Mouse (Mus musculus): ENCODE data around the gene Gpatch8. TPM values are rescaled to one million over a fixed set of nuclear protein-coding genes. Genes with fewer than 3 reads are reported as not detected.
"Not testable (repeated sequence)": the region's sequence is repeated elsewhere in the genome, so short reads cannot be mapped to it uniquely, and the experiment has no call there.

Gpatch8 gene
- polyA plus RNA-seq, 1 experiment from 2014 or later, result 36.1 TPM

GRCm38 (mm10) chr11:102541471-102541870 is 14.7 kb downstream of the Gpatch8 start:
- H3K4me3 ChIP-seq (ENCODE audit: low read depth, low read length), result no peak overlapping the region
- ATAC-seq (ENCODE audit: low read depth), result no peak
- no peaks in the 10 kb centered on the region for H3K9me3 ChIP-seq (ENCODE audit: control insufficient read depth, low read length)

GRCm38 (mm10) chr11:102540286-102540685 is 15.9 kb downstream of the Gpatch8 start:
- H3K4me3 ChIP-seq (ENCODE audit: low read depth, low read length); H3K27ac ChIP-seq (replicated peaks; ENCODE audit: low read depth, low read length); H3K9me3 ChIP-seq (ENCODE audit: control insufficient read depth, low read length); H3K4me1 ChIP-seq (ENCODE audit: control insufficient read depth, insufficient read depth, low read length); H3K9ac ChIP-seq (ENCODE audit: low read depth, low read length); DNase-seq (ENCODE audit: low spot score); H3K27me3 ChIP-seq (replicated peaks; ENCODE audit: control insufficient read depth, insufficient read depth, low read length); ATAC-seq (ENCODE audit: low read depth); H3K4me2 ChIP-seq (ENCODE audit: low read depth, low read length): not testable (repeated sequence)
- H3K36me3 ChIP-seq (ENCODE audit: control insufficient read depth, insufficient read depth, low read length), result peaks cover 30% of the 10 kb centered on the region

More at GRCm38 (mm10) chr11:102541471-102541870, 14.7 kb downstream of the Gpatch8 start:
- H3K9ac ChIP-seq (ENCODE audit: low read depth, low read length), result no peak overlapping the region
- no peak for DNase-seq (ENCODE audit: low spot score)
- whole genome bisulfite sequencing, result 92% methylated on average over 5 of the region's 5 CpGs
- no peaks in the 10 kb centered on the region for H3K27me3 ChIP-seq (replicated peaks; ENCODE audit: control insufficient read depth, insufficient read depth, low read length)
- H3K4me2 ChIP-seq (ENCODE audit: low read depth, low read length), result no peak overlapping the region
- no peaks in the 10 kb centered on the region for H3K4me1 ChIP-seq (ENCODE audit: control insufficient read depth, insufficient read depth, low read length)
- H3K36me3 ChIP-seq (ENCODE audit: control insufficient read depth, insufficient read depth, low read length), result peaks cover 23% of the 10 kb centered on the region
- H3K27ac ChIP-seq (replicated peaks; ENCODE audit: low read depth, low read length), result no peak overlapping the region

GRCm38 (mm10) chr11:102539690-102540089 is 16.5 kb downstream of the Gpatch8 start:
- Histone ChIP-seq H3K9ac (ENCODE audit: low read depth, low read length) (no peak overlapping the region), H3K4me1 (ENCODE audit: control insufficient read depth, insufficient read depth, low read length) (no peaks in the 10 kb centered on the region), H3K27ac (replicated peaks; ENCODE audit: low read depth, low read length) (no peak overlapping the region), H3K36me3 (ENCODE audit: control insufficient read depth, insufficient read depth, low read length) (peaks cover 30% of the 10 kb centered on the region), H3K4me3 (ENCODE audit: low read depth, low read length) (no peak overlapping the region), H3K4me2 (ENCODE audit: low read depth, low read length) (no peak overlapping the region), H3K9me3 (ENCODE audit: control insufficient read depth, low read length) (no peaks in the 10 kb centered on the region), H3K27me3 (replicated peaks; ENCODE audit: control insufficient read depth, insufficient read depth, low read length) (no peaks in the 10 kb centered on the region)
- ATAC-seq (ENCODE audit: low read depth), result no peak
- DNase-seq (ENCODE audit: low spot score), result no peak
- 74% methylated on average over 1 of the region's 1 CpGs for WGBS

- no peak for ATAC-seq (ENCODE audit: low read depth)
- 72% methylated on average over 3 of the region's 3 CpGs for WGBS
- H3K4me1 ChIP-seq (ENCODE audit: control insufficient read depth, insufficient read depth, low read length), result no peaks in the 10 kb centered on the region
These were observed 20.0 kb downstream of the Gpatch8 start for GRCm38 (mm10) chr11:102536210-102536609.

GRCm38 (mm10) chr11:102534078-102534477 is 22.1 kb downstream of the Gpatch8 start:
- ATAC-seq (ENCODE audit: low read depth) (no peak), DNase-seq (ENCODE audit: low spot score) (no peak)
- H3K4me3 ChIP-seq (ENCODE audit: low read depth, low read length), result no peak overlapping the region
- H3K27ac ChIP-seq (replicated peaks; ENCODE audit: low read depth, low read length), result no peak overlapping the region
- H3K27me3 ChIP-seq (replicated peaks; ENCODE audit: control insufficient read depth, insufficient read depth, low read length), result no peaks in the 10 kb centered on the region
- H3K4me2 ChIP-seq (ENCODE audit: low read depth, low read length), result no peak overlapping the region
- no peaks in the 10 kb centered on the region for H3K4me1 ChIP-seq (ENCODE audit: control insufficient read depth, insufficient read depth, low read length)
- H3K36me3 ChIP-seq (ENCODE audit: control insufficient read depth, insufficient read depth, low read length), result peaks cover 28% of the 10 kb centered on the region
- WGBS, result 88% methylated on average over 2 of the region's 2 CpGs
- H3K9ac ChIP-seq (ENCODE audit: low read depth, low read length), result no peak overlapping the region
- H3K9me3 ChIP-seq (ENCODE audit: control insufficient read depth, low read length), result no peaks in the 10 kb centered on the region

More at GRCm38 (mm10) chr11:102536210-102536609, 20.0 kb downstream of the Gpatch8 start:
- H3K4me2 ChIP-seq (ENCODE audit: low read depth, low read length), result no peak overlapping the region
- no peaks in the 10 kb centered on the region for H3K9me3 ChIP-seq (ENCODE audit: control insufficient read depth, low read length)
- H3K4me3 ChIP-seq (ENCODE audit: low read depth, low read length), result no peak overlapping the region
- H3K9ac ChIP-seq (ENCODE audit: low read depth, low read length), result no peak overlapping the region
- peaks cover 30% of the 10 kb centered on the region for H3K36me3 ChIP-seq (ENCODE audit: control insufficient read depth, insufficient read depth, low read length)
- H3K27ac ChIP-seq (replicated peaks; ENCODE audit: low read depth, low read length), result no peak overlapping the region
- no peaks in the 10 kb centered on the region for H3K27me3 ChIP-seq (replicated peaks; ENCODE audit: control insufficient read depth, insufficient read depth, low read length)
- DNase-seq (ENCODE audit: low spot score), result no peak

GRCm38 (mm10) chr11:102531425-102531824 is 24.8 kb downstream of the Gpatch8 start:
- no peaks in the 10 kb centered on the region for H3K9me3 ChIP-seq (ENCODE audit: control insufficient read depth, low read length)
- ATAC-seq (ENCODE audit: low read depth) (no peak), DNase-seq (ENCODE audit: low spot score) (no peak)
- WGBS, result 63% methylated on average over 5 of the region's 5 CpGs
- H3K36me3 ChIP-seq (ENCODE audit: control insufficient read depth, insufficient read depth, low read length), result peaks cover 7% of the 10 kb centered on the region
- H3K9ac ChIP-seq (ENCODE audit: low read depth, low read length), result no peak overlapping the region
- H3K27me3 ChIP-seq (replicated peaks; ENCODE audit: control insufficient read depth, insufficient read depth, low read length), result no peaks in the 10 kb centered on the region
- no peak overlapping the region for H3K27ac ChIP-seq (replicated peaks; ENCODE audit: low read depth, low read length)
- H3K4me2 ChIP-seq (ENCODE audit: low read depth, low read length), result no peak overlapping the region
- no peak overlapping the region for H3K4me3 ChIP-seq (ENCODE audit: low read depth, low read length)
- no peaks in the 10 kb centered on the region for H3K4me1 ChIP-seq (ENCODE audit: control insufficient read depth, insufficient read depth, low read length)

GRCm38 (mm10) chr11:102514793-102515424 is 41.3 kb downstream of the Gpatch8 start:
- ATAC-seq (ENCODE audit: low read depth), result no peak
- 95% methylated on average over 1 of the region's 1 CpGs for WGBS

GRCm38 (mm10) chr11:102510226-102510625 is 46.0 kb downstream of the Gpatch8 start:
- Histone ChIP-seq H3K9me3 (ENCODE audit: control insufficient read depth, low read length) (no peaks in the 10 kb centered on the region), H3K27ac (replicated peaks; ENCODE audit: low read depth, low read length) (no peak overlapping the region), H3K27me3 (replicated peaks; ENCODE audit: control insufficient read depth, insufficient read depth, low read length) (no peaks in the 10 kb centered on the region), H3K9ac (ENCODE audit: low read depth, low read length) (no peak overlapping the region), H3K4me2 (ENCODE audit: low read depth, low read length) (no peak overlapping the region), H3K4me1 (ENCODE audit: control insufficient read depth, insufficient read depth, low read length) (no peaks in the 10 kb centered on the region), H3K36me3 (ENCODE audit: control insufficient read depth, insufficient read depth, low read length) (peaks cover 39% of the 10 kb centered on the region), H3K4me3 (ENCODE audit: low read depth, low read length) (no peak overlapping the region)
- WGBS, result 76% methylated on average over 6 of the region's 6 CpGs
- no peak for DNase-seq (ENCODE audit: low spot score)
- no peak for ATAC-seq (ENCODE audit: low read depth)

More at GRCm38 (mm10) chr11:102514793-102515424, 41.3 kb downstream of the Gpatch8 start:
- Histone ChIP-seq H3K4me1 (ENCODE audit: control insufficient read depth, insufficient read depth, low read length) (no peaks in the 10 kb centered on the region), H3K27ac (replicated peaks; ENCODE audit: low read depth, low read length) (no peak overlapping the region), H3K36me3 (ENCODE audit: control insufficient read depth, insufficient read depth, low read length) (peaks cover 24% of the 10 kb centered on the region), H3K4me2 (ENCODE audit: low read depth, low read length) (no peak overlapping the region), H3K4me3 (ENCODE audit: low read depth, low read length) (no peak overlapping the region), H3K9ac (ENCODE audit: low read depth, low read length) (no peak overlapping the region), H3K27me3 (replicated peaks; ENCODE audit: control insufficient read depth, insufficient read depth, low read length) (no peaks in the 10 kb centered on the region), H3K9me3 (ENCODE audit: control insufficient read depth, low read length) (no peaks in the 10 kb centered on the region)
- DNase-seq (ENCODE audit: low spot score), result no peak

- Histone ChIP-seq H3K9me3 (ENCODE audit: control insufficient read depth, low read length) (no peaks in the 10 kb centered on the region), H3K27me3 (replicated peaks; ENCODE audit: control insufficient read depth, insufficient read depth, low read length) (no peaks in the 10 kb centered on the region), H3K4me2 (ENCODE audit: low read depth, low read length) (no peak overlapping the region), H3K9ac (ENCODE audit: low read depth, low read length) (no peak overlapping the region), H3K27ac (replicated peaks; ENCODE audit: low read depth, low read length) (no peak overlapping the region), H3K4me3 (ENCODE audit: low read depth, low read length) (no peak overlapping the region), H3K36me3 (ENCODE audit: control insufficient read depth, insufficient read depth, low read length) (peaks cover 67% of the 10 kb centered on the region), H3K4me1 (ENCODE audit: control insufficient read depth, insufficient read depth, low read length) (no peaks in the 10 kb centered on the region)
- no peak for DNase-seq (ENCODE audit: low spot score)
- WGBS, result 82% methylated on average over 2 of the region's 2 CpGs
- no peak for ATAC-seq (ENCODE audit: low read depth)
These were observed 59.5 kb downstream of the Gpatch8 start for GRCm38 (mm10) chr11:102496732-102497131.
